Mouse (Mus musculus) C2C12 (cell line): ENCODE results near the gene Dapk1. TPM values are rescaled to one million over a fixed set of nuclear protein-coding genes. Genes with fewer than 3 reads are reported as not detected.

Source experiments
- H3K27me3 ChIP-seq: one replicate; pipeline ENCODE4 v1.6.1; 2011; ENCODE audit not compliant: control insufficient read depth, insufficient read depth, insufficient read length
- H3K36me3 ChIP-seq: one replicate; pipeline ENCODE4 v1.6.1; 2011; ENCODE audit not compliant: control insufficient read depth, insufficient read depth
- H3K4me3 ChIP-seq: one replicate; pipeline ENCODE4 v1.5.1; 2011; ENCODE audit warnings: mild to moderate bottlenecking, control low read depth; ENCODE audit not compliant: poor library complexity, insufficient read depth, severe bottlenecking
- H3K79me2 ChIP-seq: one replicate; pipeline ENCODE4 v1.6.1; 2011; ENCODE audit not compliant: control insufficient read depth, insufficient read depth
- H3K79me3 ChIP-seq: one replicate; pipeline ENCODE4 v1.6.1; 2011; ENCODE audit warnings: low read depth, control low read depth
- H3ac ChIP-seq: one replicate; pipeline ENCODE3; 2011; ENCODE audit warnings: low read depth; ENCODE audit not compliant: control insufficient read depth, insufficient read length
- CEBPB ChIP-seq: IDR thresholded peaks from one replicate; pipeline ENCODE4 v1.6.1; 2011; ENCODE audit warnings: low read depth, mild to moderate bottlenecking, control low read depth, moderate library complexity
- CTCF ChIP-seq: IDR thresholded peaks from one replicate; pipeline ENCODE4 v1.5.1; 2011; ENCODE audit not compliant: control insufficient read depth, insufficient read depth, insufficient read length
- FOSL1 ChIP-seq: IDR thresholded peaks from one replicate; pipeline ENCODE4 v1.8.0; 2011; ENCODE audit warnings: mild to moderate bottlenecking, low read length; ENCODE audit not compliant: poor library complexity, insufficient read depth, severe bottlenecking
- MAX ChIP-seq: IDR thresholded peaks from one replicate; pipeline ENCODE4 v1.6.1; 2011; ENCODE audit warnings: mild to moderate bottlenecking, control low read depth
- MYOD1 ChIP-seq: IDR thresholded peaks from one replicate; pipeline ENCODE4 v1.6.1; 2011; ENCODE audit warnings: low read depth; ENCODE audit not compliant: control insufficient read depth, insufficient read length
- MYOG ChIP-seq: IDR thresholded peaks from one replicate; pipeline ENCODE4 v1.6.1; 2011; ENCODE audit not compliant: control insufficient read depth, insufficient read length; ENCODE audit errors: extremely low read depth
- USF1 ChIP-seq: IDR thresholded peaks from one replicate; pipeline ENCODE4 v1.6.1; 2011; ENCODE audit warnings: low read depth, mild to moderate bottlenecking, control low read depth, moderate library complexity
- polyA plus RNA-seq: library from polyadenylated mRNA; unstranded; fragments of >200 nt; fragmentation: generic; extraction: Trizol; gene quantifications from one replicate; pipeline ENCODE4 v1.2.1, GENCODE M21; 2012; ENCODE audit warnings: missing spikeins

The Dapk1 gene
- polyA plus RNA-seq, 1 experiment: not detected

- TF ChIP-seq USF1 (no peak), MYOG (no peak), MYOD1 (no peak), CTCF (no peak), CEBPB (no peak), MAX (no peak)
- H3K27me3 ChIP-seq: no peaks in the 10 kb centered on the region
- H3K79me2 ChIP-seq: no peaks in the 10 kb centered on the region
- H3K79me3 ChIP-seq: no peaks in the 10 kb centered on the region
- H3K4me3 ChIP-seq: no peak overlapping the region
- H3ac ChIP-seq: no peak overlapping the region
- no peaks in the 10 kb centered on the region for H3K36me3 ChIP-seq
Observed at GRCm38 (mm10) chr13:60759136-60759535, 157.4 kb downstream of the Dapk1 start.

GRCm38 (mm10) chr13:60760392-60760791 is 158.6 kb downstream of the Dapk1 start:
- Histone ChIP-seq H3K79me3 (no peaks in the 10 kb centered on the region), H3K4me3 (no peak overlapping the region), H3ac (no peak overlapping the region), H3K27me3 (no peaks in the 10 kb centered on the region), H3K79me2 (no peaks in the 10 kb centered on the region), H3K36me3 (no peaks in the 10 kb centered on the region)
- TF ChIP-seq CTCF (no peak), FOSL1 (no peak), CEBPB (no peak)

- H3K27me3 ChIP-seq: no peaks in the 10 kb centered on the region
- no peaks in the 10 kb centered on the region for H3K36me3 ChIP-seq
- no peaks in the 10 kb centered on the region for H3K79me3 ChIP-seq
- no peak overlapping the region for H3ac ChIP-seq
- no peaks in the 10 kb centered on the region for H3K79me2 ChIP-seq
- TF ChIP-seq USF1 (no peak), MAX (no peak), MYOD1 (no peak)
- no peak overlapping the region for H3K4me3 ChIP-seq
Observed at GRCm38 (mm10) chr13:60761161-60761560, 159.4 kb downstream of the Dapk1 start.

- Histone ChIP-seq H3K79me2 (no peaks in the 10 kb centered on the region), H3ac (no peak overlapping the region), H3K36me3 (no peaks in the 10 kb centered on the region), H3K79me3 (no peaks in the 10 kb centered on the region), H3K4me3 (no peak overlapping the region), H3K27me3 (no peaks in the 10 kb centered on the region)
- TF ChIP-seq MYOG: no peak
- TF ChIP-seq CEBPB: no peak
- TF ChIP-seq MAX: no peak
- TF ChIP-seq CTCF: no peak
- no peak for TF ChIP-seq USF1
- no peak for TF ChIP-seq MYOD1
- no peak for TF ChIP-seq FOSL1
Observed at GRCm38 (mm10) chr13:60780534-60780933, 178.8 kb downstream of the Dapk1 start.

- Histone ChIP-seq H3K79me3 (no peaks in the 10 kb centered on the region), H3K79me2 (no peaks in the 10 kb centered on the region), H3K27me3 (no peaks in the 10 kb centered on the region), H3ac (no peak overlapping the region), H3K36me3 (no peaks in the 10 kb centered on the region), H3K4me3 (no peak overlapping the region)
- TF ChIP-seq MAX (no peak), USF1 (no peak), FOSL1 (no peak), MYOD1 (no peak), CEBPB (no peak), CTCF (no peak), MYOG (no peak)
Observed at GRCm38 (mm10) chr13:60783301-60783700, 181.6 kb downstream of the Dapk1 start.

GRCm38 (mm10) chr13:60786264-60786663 is 184.5 kb downstream of the Dapk1 start, which contains the start of gene BC051665:
Gene BC051665 (minus strand): TSS chr13:60786364.
- Histone ChIP-seq H3ac (no peak within 1 kb of the TSS), H3K79me2 (no peaks in the 10 kb centered on the region), H3K4me3 (no peak within 1 kb of the TSS), H3K36me3 (no peaks in the 10 kb centered on the region), H3K79me3 (no peaks in the 10 kb centered on the region), H3K27me3 (no peaks in the 10 kb centered on the region)
- TF ChIP-seq CTCF (no peak), MYOD1 (no peak), FOSL1 (no peak), CEBPB (no peak), MAX (no peak), USF1 (no peak), MYOG (no peak)

- no peak for TF ChIP-seq FOSL1
- TF ChIP-seq MAX: no peak
- TF ChIP-seq MYOG: no peak
- no peak for TF ChIP-seq MYOD1
- TF ChIP-seq CTCF: no peak
- no peak for TF ChIP-seq CEBPB
- no peak for TF ChIP-seq USF1
- H3K27me3 ChIP-seq: no peaks in the 10 kb centered on the region
- H3K79me2 ChIP-seq: no peaks in the 10 kb centered on the region
- no peak overlapping the region for H3ac ChIP-seq
- H3K4me3 ChIP-seq: no peak overlapping the region
- H3K79me3 ChIP-seq: no peaks in the 10 kb centered on the region
- H3K36me3 ChIP-seq: no peaks in the 10 kb centered on the region
Observed at GRCm38 (mm10) chr13:60789466-60789865, 187.7 kb downstream of the Dapk1 start.
